Mouse (Mus musculus): Measurements from ENCODE around the gene C1rl.

DNA sequence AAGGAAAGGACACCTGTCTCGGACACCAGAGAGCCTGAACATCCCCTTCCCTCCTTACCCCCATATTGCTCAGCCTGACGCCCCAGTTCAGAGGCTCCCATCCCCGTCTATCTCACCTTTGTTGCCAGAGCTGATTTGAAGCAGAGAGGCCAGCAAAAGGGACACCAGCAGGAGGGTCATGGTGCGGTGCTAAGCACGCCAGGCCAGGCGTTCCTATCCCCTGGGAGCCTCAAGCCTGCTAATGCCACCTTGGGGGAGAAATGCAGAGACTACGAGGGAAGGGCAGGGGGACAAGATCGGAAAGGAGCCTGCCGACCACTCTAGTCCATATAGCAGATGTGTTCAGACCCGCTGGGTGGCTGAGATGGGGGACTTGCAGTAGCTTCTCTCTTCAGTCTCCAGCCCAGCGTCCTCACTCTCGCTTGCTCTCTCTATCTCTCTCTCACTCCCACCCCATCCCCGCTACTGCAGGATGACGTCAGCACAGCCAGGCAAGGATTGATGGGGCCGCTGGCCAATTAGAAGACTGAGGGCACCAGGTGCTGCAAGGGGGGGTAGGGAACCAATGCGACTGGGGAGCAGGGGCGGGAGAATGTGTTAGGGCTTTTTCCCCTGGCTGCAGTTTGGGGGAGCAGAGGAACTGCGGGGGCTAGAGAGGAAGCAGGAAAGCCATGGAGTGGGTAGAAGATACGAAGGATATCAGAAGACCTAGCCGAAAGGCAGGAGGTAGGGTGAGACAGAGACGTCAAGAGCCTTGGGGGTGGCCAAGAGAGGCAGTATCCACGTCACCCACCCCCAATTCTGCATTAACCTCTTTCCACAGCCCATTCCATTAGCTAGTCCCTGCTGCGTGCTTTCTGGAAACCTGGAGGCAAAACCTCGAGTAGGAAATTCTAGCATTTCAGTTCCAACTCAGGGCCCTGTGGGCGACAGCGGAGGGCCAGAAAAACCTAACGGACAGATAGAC is 28.3 kb upstream of the C1rl start, which contains the start of gene Clstn3:
- no peak for TF ChIP-seq CTCF (IDR thresholded peaks at IDR 0.05; ENCODE audit: control insufficient read depth, insufficient read depth, low read length)
- no peak for TF ChIP-seq POLR2A (IDR thresholded peaks at IDR 0.05; ENCODE audit: borderline replicate concordance, control insufficient read depth, low read depth, low read length)

Measured in bone marrow, adult 2 months (tissue).